Mouse (Mus musculus) liver, postnatal 0 days (tissue): ENCODE results near the gene Mgst2.

Source experiments
- CTCF ChIP-seq: sonication (generic); IDR thresholded peaks from 2 replicates; pipeline ENCODE4 v1.5.1; 2016; ENCODE audit warnings: antibody characterized with exemption, low read depth
- EP300 ChIP-seq: IDR thresholded peaks from 2 replicates; pipeline ENCODE4 v1.6.1; 2016; ENCODE audit warnings: antibody characterized with exemption, low read depth, mild to moderate bottlenecking

DNA sequence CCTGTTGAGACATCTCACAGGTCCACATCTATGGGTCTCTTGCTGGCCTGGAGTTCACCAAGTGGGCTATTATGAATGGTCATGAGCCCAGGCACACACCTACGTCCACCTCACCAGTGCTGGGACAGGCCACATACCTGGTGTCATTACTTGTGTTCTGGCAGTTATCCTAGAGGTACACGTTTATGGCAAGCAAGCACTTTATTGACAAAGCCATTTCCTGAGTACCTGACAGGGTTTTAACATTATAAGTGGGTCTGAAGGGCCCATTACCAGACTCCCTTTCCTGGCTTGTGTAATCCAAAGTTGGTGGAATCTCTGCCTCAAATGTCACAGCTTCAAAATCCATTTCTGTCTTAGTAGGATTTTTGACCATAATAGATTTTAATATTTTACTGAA, 36.2 kb upstream of the Mgst2 start:
- TF ChIP-seq CTCF: no peak
- no peak for TF ChIP-seq EP300
